Mouse (Mus musculus): Measurements from ENCODE around the gene Olfr71. TPM values are rescaled to one million over a fixed set of nuclear protein-coding genes. Genes with fewer than 3 reads are reported as not detected.

The Olfr71 gene
- not detected in 2 replicates for polyA plus RNA-seq (2015; fragmentation: Nextera tagmentation; extraction: Ambion mirVana)

DNA sequence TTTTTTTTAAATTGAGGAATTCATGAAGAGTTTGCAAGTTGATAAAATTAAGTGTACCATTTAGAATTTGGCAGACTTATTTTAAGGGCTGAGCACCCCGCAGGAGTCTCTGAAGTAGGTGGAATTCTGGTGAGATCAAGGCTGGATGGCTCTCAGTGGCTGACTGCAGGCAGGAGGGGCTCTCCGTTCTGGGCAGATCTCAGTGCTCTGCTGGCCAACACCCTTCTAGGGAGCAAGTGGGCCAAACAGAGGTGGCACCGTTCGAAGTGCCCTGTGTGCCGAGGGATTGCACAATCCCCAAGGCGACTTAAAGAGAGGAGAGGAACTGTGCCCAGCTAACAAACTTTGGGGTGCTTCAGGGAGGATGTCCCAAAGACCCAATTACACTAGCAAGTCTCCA is at the start of gene Olfr71:
Gene Olfr71, minus strand, starts transcription at position 387 of the 400 bp plus-strand sequence.
- no peak for ATAC-seq (ENCODE audit: insufficient number of reproducible peaks, low FRiP score, low TSS enrichment, low read depth)

DNA sequence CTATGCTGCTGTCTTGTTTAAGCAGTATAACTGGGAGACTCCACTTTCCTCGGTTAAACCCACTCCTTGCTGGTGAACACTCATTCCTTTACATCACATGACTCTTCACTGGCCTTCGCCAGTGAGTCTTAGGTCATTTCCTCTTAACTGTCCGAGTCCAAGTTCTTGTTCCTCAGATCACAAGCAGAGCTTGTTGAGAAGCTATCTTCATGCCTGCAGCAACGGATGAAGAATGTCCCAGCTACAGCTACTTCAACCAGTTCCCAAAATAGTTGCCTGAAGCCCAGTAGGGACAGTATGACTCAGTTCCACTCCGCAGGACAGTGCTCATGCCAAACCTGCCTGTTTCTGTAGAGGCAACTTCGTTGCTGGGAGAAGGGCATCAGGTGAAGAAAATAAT is 47.2 kb upstream of the Olfr71 start:
- Histone ChIP-seq H3K4me3 (no peak overlapping the region), H3K4me2 (no peak overlapping the region), H3K27ac (no peak overlapping the region), H3K9ac (no peak overlapping the region), H3K27me3 (no peaks in the 10 kb centered on the region), H3K36me3 (no peaks in the 10 kb centered on the region), H3K4me1 (peaks cover 14% of the 10 kb centered on the region), H3K9me3 (no peaks in the 10 kb centered on the region)
- WGBS, result 71% methylated on average over 6 of the region's 6 CpGs
- no peak for ATAC-seq (ENCODE audit: insufficient number of reproducible peaks, low FRiP score, low TSS enrichment, low read depth)

More for the DNA sequence above, at the start of gene Olfr71:
- Histone ChIP-seq H3K27me3 (0 out of 2 replicates have a peak, but pooled peaks cover 5% of the 10 kb centered on the region), H3K27ac (no peak within 1 kb of the TSS), H3K4me3 (no peak within 1 kb of the TSS), H3K4me1 (peaks cover 11% of the 10 kb centered on the region), H3K4me2 (no peak within 1 kb of the TSS), H3K36me3 (no peaks in the 10 kb centered on the region), H3K9me3 (no peaks in the 10 kb centered on the region), H3K9ac (no peak within 1 kb of the TSS)
- 58% methylated on average over 6 of the region's 6 CpGs for WGBS

DNA sequence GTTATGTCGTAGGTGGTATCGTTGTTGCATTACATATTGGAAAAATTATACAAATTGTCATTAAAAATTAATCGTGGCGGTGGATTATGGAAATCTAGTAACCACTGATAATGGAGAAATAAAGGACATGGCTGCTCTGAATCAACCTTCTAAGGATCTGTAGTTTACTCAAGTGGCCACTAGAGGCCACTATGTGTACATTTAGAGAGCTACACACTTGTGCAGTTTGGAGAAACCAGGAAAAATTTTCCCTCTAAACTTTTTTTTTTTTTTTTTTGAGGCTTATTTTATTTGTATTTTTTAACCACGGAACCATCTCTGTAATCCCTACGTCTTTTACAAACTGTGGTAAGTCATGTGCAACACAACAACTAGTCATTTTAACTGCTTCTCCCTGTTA is 35.1 kb upstream of the Olfr71 start:
- no peak overlapping the region for H3K27ac ChIP-seq
- H3K27me3 ChIP-seq, result no peaks in the 10 kb centered on the region
- no peak overlapping the region for H3K9ac ChIP-seq
- H3K36me3 ChIP-seq, result no peaks in the 10 kb centered on the region
- WGBS, result 12% methylated on average over 6 of the region's 6 CpGs
- H3K9me3 ChIP-seq, result no peaks in the 10 kb centered on the region
- no peak overlapping the region for H3K4me3 ChIP-seq
- no peaks in the 10 kb centered on the region for H3K4me1 ChIP-seq
- no peak overlapping the region for H3K4me2 ChIP-seq
- ATAC-seq (ENCODE audit: insufficient number of reproducible peaks, low FRiP score, low TSS enrichment, low read depth), result no peak

DNA sequence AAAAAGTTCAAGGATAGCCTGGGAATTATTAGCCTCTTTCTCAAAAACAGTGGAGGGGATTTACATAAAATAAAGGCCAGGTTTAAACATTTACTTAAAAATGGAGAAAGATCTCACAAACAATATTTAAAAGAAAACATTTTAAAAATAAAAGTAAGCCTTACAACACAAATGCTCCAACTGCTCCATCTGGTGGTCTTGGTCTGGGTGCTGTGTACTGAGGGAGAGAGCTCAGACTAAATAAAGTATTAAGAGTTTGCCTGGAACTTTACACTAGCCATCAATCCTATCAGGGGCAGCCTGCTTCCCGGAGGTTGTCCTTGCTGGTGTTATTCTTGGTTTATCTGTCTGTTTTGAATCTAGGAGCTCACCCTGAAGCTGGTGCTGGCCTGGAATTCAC is 33.0 kb upstream of the Olfr71 start:
- no peaks in the 10 kb centered on the region for H3K27me3 ChIP-seq
- no peak overlapping the region for H3K4me2 ChIP-seq
- H3K9me3 ChIP-seq, result no peaks in the 10 kb centered on the region
- H3K36me3 ChIP-seq, result no peaks in the 10 kb centered on the region
- no peak overlapping the region for H3K4me3 ChIP-seq
- no peak overlapping the region for H3K27ac ChIP-seq
- WGBS, result 35% methylated on average over 1 of the region's 1 CpGs
- ATAC-seq (ENCODE audit: insufficient number of reproducible peaks, low FRiP score, low TSS enrichment, low read depth), result no peak
- H3K4me1 ChIP-seq, result 0 out of 2 replicates have a peak, but pooled peaks cover 3% of the 10 kb centered on the region
- no peak overlapping the region for H3K9ac ChIP-seq

DNA sequence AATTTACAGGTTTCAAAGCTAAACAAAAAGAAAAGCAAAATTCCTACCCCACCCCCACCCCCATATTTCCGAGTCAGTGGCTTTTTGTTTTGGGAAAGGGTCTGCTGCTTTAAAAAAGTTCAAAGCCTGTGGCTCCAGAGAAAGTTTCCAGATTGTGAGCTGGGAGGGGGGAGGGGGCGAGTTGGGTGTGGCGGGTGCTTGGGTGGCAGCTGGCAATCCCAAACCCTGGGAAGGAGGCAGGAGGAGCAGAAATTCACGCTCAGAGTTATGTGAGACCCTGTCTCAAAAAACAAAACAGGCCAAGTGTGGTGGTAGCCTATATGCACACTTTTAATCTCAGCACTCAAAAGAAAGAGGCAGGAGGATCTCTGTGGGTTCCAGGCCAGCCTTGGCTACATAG is 32.6 kb upstream of the Olfr71 start:
- Histone ChIP-seq H3K27me3 (no peaks in the 10 kb centered on the region), H3K9me3 (no peaks in the 10 kb centered on the region), H3K4me3 (no peak overlapping the region), H3K9ac (no peak overlapping the region), H3K36me3 (no peaks in the 10 kb centered on the region), H3K4me2 (no peak overlapping the region), H3K4me1 (peaks cover 5% of the 10 kb centered on the region; the same call in 1 of the 2 replicates), H3K27ac (no peak overlapping the region)
- WGBS, result 22% methylated on average over 4 of the region's 4 CpGs
- no peak for ATAC-seq (ENCODE audit: insufficient number of reproducible peaks, low FRiP score, low TSS enrichment, low read depth)

DNA sequence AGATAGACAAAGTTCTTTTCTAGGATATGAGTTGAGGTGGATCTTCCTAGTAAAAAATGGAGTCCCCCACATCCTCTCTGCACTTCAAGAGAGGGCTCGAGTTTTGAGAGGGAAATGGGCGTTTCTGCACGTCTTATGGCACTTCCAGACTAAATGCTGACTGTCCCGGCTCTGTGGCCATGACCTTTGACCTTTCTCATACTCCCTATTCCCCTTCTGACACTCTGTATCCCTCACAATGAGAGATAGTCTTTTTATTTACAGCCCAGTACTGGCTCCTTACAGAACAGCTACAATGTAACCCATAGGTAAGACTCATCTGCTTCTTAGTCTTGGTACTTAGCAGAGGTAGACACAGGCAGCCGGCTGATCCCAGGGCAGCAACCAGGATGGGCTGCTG is 31.5 kb upstream of the Olfr71 start:
- H3K4me1 ChIP-seq, result peaks cover 5% of the 10 kb centered on the region; the same call in 1 of the 2 replicates
- 56% methylated on average over 5 of the region's 5 CpGs for WGBS
- no peak overlapping the region for H3K27ac ChIP-seq
- no peaks in the 10 kb centered on the region for H3K9me3 ChIP-seq
- no peak overlapping the region for H3K4me2 ChIP-seq
- no peaks in the 10 kb centered on the region for H3K27me3 ChIP-seq
- no peak overlapping the region for H3K9ac ChIP-seq
- no peaks in the 10 kb centered on the region for H3K36me3 ChIP-seq
- no peak overlapping the region for H3K4me3 ChIP-seq
- no peak for ATAC-seq (ENCODE audit: insufficient number of reproducible peaks, low FRiP score, low TSS enrichment, low read depth)

DNA sequence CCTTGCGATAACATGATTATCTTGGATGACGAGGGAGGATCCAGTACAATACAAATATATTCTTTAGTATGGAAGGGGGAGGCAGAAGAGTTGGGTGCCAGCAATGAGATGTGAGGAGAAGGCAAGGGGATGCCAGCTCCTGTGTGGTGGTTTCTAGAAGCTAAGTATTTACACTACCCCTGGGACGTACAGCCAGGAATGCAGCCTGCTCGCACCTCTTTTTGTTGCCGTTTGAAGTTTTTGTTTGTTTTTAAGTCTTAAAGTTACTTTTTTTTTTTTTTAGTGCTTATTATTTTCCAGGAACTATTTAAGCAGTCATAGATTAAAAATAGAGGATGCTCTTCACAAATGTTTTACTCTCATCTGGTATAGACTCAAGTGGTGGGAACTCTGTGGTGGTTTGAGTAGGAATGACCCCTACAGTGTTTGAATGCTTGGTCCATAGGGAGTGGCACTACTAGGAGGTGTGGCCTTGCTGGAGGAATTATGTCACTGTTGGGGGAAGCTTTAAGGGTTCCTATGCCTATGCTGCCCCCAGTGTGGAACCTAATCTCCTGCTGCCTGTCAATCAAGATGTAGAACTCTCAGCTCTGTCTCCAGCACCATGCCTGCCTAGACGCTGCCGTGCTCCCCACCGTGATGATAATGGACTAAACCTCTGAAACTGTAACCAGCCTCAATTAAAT is 29.1 kb upstream of the Olfr71 start:
- Histone ChIP-seq H3K4me3 (no peak overlapping the region), H3K9ac (no peak overlapping the region), H3K4me1 (peaks cover 11% of the 10 kb centered on the region; the same call in 1 of the 2 replicates), H3K27me3 (no peaks in the 10 kb centered on the region), H3K9me3 (no peaks in the 10 kb centered on the region), H3K4me2 (no peak overlapping the region), H3K27ac (no peak overlapping the region), H3K36me3 (no peaks in the 10 kb centered on the region)
- 62% methylated on average over 8 of the region's 8 CpGs for WGBS
- no peak for ATAC-seq (ENCODE audit: insufficient number of reproducible peaks, low FRiP score, low TSS enrichment, low read depth)

DNA sequence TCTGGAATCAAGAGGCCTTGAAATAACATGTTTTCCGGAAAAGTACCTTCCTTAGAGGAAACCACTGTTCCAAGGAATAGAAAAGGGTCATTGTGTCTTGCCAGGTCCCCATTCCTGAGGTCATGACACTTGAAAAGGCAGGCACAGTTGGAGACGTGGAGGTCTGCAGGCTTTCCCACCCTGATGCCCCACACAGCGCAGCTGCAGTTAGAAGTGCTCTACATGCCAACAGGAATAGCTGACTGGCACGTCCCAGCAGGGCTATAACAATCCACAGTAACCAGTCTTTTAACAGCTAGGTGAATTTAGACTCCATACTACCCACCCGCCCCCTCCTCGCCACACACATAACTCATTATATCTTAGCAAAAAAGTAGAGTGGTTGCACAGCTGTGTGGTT is 27.1 kb upstream of the Olfr71 start:
- ATAC-seq (ENCODE audit: insufficient number of reproducible peaks, low FRiP score, low TSS enrichment, low read depth), result peak; percentile 77
- Histone ChIP-seq H3K4me3 (no peak overlapping the region), H3K4me1 (peaks cover 23% of the 10 kb centered on the region), H3K4me2 (no peak overlapping the region), H3K9me3 (no peaks in the 10 kb centered on the region), H3K36me3 (no peaks in the 10 kb centered on the region), H3K9ac (no peak overlapping the region), H3K27ac (peak overlapping the region; percentile 51), H3K27me3 (no peaks in the 10 kb centered on the region)
- 49% methylated on average over 6 of the region's 6 CpGs for WGBS

DNA sequence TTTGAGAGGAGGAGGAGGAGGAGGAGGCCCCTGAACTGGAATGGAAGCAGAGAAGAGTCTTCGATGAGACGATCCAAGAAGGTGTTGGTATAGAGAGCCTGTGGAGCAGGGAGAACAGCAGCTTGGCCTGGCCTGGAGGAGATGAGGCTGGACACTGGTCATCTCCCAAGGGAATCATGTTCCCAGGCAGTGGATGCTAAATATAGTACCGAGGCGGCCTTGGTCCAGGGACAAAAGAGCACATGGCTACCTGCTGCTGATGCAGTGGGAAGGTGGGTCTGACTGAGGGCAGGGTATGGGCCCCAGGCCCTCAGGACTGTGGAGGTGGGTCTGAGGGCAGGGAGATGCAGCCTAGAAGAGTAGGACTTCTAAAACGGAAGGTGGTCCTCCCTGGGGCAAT is 23.1 kb upstream of the Olfr71 start:
- Histone ChIP-seq H3K27ac (no peak overlapping the region), H3K36me3 (no peaks in the 10 kb centered on the region), H3K9me3 (no peaks in the 10 kb centered on the region), H3K27me3 (no peaks in the 10 kb centered on the region), H3K4me1 (peaks cover 49% of the 10 kb centered on the region), H3K9ac (no peak overlapping the region), H3K4me3 (no peak overlapping the region), H3K4me2 (no peak overlapping the region)
- 79% methylated on average over 5 of the region's 5 CpGs for WGBS
- no peak for ATAC-seq (ENCODE audit: insufficient number of reproducible peaks, low FRiP score, low TSS enrichment, low read depth)

DNA sequence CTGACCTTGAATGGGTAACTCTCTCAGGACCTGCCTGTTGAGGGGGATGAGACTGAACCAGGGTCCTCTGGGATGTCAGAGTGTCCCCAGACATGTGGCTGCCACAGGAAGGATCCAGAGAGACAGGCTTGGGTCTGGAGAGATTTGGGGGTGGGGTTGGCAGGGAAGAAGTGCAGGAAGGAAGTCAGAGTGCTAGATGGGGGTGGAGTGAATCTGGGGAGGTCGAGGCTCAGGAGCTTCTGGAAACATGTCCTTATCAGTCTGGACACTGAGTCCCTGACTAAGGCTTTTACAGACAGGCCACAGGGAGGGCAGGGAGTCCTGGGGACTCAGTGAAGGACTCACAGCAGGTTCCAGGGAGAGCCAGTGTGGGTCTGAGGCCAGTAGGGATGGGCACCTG is 22.1 kb upstream of the Olfr71 start:
- Histone ChIP-seq H3K9me3 (no peaks in the 10 kb centered on the region), H3K4me2 (no peak overlapping the region), H3K9ac (no peak overlapping the region), H3K27me3 (no peaks in the 10 kb centered on the region), H3K36me3 (no peaks in the 10 kb centered on the region), H3K27ac (no peak overlapping the region), H3K4me3 (no peak overlapping the region), H3K4me1 (peaks cover 57% of the 10 kb centered on the region)
- no peak for ATAC-seq (ENCODE audit: insufficient number of reproducible peaks, low FRiP score, low TSS enrichment, low read depth)
- WGBS, result 27% methylated on average over 1 of the region's 1 CpGs

DNA sequence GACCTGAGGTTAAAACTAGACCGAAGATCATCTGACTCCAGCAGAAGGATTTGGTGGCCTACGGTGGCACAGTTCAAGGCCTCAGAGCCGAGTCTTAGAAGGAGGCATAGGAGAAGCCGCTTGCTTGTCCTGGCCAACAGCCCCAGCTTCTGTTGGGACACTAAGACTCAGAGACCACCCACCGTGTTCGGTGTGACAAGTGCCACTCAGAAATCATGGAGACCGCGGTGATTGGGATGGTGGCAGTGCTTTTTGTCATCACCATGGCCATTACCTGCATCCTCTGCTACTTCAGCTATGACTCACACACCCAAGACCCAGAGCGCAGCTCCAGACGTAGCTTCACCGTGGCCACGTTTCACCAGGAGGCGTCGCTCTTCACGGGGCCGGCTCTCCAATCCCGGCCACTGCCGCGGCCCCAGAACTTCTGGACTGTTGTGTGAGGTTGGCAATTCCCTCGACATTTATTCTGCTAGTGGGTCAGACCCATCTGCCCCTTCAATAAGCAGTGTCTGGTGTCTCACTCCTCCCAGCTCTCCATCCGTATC is 20.8 kb upstream of the Olfr71 start:
- no peaks in the 10 kb centered on the region for H3K27me3 ChIP-seq
- H3K36me3 ChIP-seq, result no peaks in the 10 kb centered on the region
- no peak overlapping the region for H3K27ac ChIP-seq
- H3K4me3 ChIP-seq, result no peak overlapping the region
- peaks cover 65% of the 10 kb centered on the region for H3K4me1 ChIP-seq
- H3K9ac ChIP-seq, result no peak overlapping the region
- no peaks in the 10 kb centered on the region for H3K9me3 ChIP-seq
- ATAC-seq (ENCODE audit: insufficient number of reproducible peaks, low FRiP score, low TSS enrichment, low read depth), result no peak
- 65% methylated on average over 21 of the region's 21 CpGs for WGBS
- no peak overlapping the region for H3K4me2 ChIP-seq

DNA sequence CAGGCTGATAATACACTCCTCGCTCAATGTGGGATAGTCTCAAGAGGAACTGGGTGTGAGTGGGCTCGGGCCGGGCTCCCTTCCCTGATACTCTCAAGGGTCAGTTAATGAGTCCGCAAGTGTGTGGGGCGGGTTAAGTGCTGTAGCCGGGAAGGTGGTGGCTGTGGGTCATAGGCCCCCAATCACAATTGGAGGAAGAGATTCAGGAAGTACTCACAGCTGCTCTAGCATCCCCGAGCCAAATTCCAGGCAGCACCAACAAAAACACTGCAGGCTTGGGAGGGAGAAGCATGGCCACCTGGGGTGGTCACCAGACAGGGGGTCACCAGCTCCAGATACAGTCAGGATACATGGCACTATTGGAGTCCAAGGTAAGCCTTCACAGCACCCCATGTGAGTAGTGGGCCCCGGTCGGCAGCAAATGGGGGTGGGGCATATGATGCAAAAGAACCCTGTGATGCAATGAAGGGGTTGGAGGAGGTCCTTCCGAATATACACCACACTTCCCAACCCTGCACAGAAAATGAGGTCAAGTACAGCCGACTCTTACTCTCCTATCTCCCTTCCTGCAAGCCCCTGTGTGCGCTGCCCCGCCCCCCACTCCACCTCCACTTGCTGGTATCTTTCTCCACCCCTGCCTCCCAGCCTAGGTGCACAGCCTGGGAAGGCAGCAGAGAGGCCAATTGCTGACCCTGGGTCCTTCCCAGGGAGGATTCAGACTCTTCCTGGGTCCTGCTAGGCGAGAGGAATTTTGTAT is 19.9 kb upstream of the Olfr71 start, which contains the start of gene Spaar:
Gene Spaar, plus strand, starts transcription at position 241 of the 757 bp plus-strand sequence.
- H3K4me3 ChIP-seq, result no peak within 1 kb of the TSS
- H3K4me1 ChIP-seq, result peaks cover 65% of the 10 kb centered on the region
- peak within 1 kb of the TSS; percentile 64; the same call in 1 of the 2 replicates for H3K27ac ChIP-seq
- no peak within 1 kb of the TSS for H3K9ac ChIP-seq
- no peak for ATAC-seq (ENCODE audit: insufficient number of reproducible peaks, low FRiP score, low TSS enrichment, low read depth)
- no peaks in the 10 kb centered on the region for H3K27me3 ChIP-seq
- WGBS, result 60% methylated on average over 14 of the region's 14 CpGs
- H3K4me2 ChIP-seq, result no peak within 1 kb of the TSS
- no peaks in the 10 kb centered on the region for H3K36me3 ChIP-seq
- no peaks in the 10 kb centered on the region for H3K9me3 ChIP-seq
